Mouse (Mus musculus) small intestine, adult 2 months (tissue): ENCODE results near the gene Pth2.

Source experiments
- CTCF ChIP-seq: fragments of 200-500 bp; IDR thresholded peaks from 2 replicates; pipeline ENCODE4 v1.5.1; 2012; ENCODE audit warnings: low read depth, mild to moderate bottlenecking, control low read depth, inconsistent platforms, low read length, moderate library complexity, mixed read lengths; ENCODE audit not compliant: insufficient replicate concordance, insufficient read length; ENCODE audit errors: extremely low read depth
- POLR2A ChIP-seq: fragments of 200-500 bp; IDR thresholded peaks from 2 replicates; pipeline ENCODE4 v1.6.1; 2012; ENCODE audit warnings: low read depth, mild to moderate bottlenecking, control low read depth, inconsistent platforms, low read length, moderate library complexity

- TF ChIP-seq CTCF, result no peak
- TF ChIP-seq POLR2A, result no peak
These were observed 745 bp downstream of the Pth2 start for GRCm38 (mm10) chr7:45181540-45181939.
